Mouse (Mus musculus): Measurements from ENCODE around the gene Agpat2. TPM values are rescaled to one million over a fixed set of nuclear protein-coding genes. Genes with fewer than 3 reads are reported as not detected.

Agpat2 gene
- total and polyA plus RNA-seq, 2 experiments from 2014 or later: 8.2 to 13.9 TPM

DNA sequence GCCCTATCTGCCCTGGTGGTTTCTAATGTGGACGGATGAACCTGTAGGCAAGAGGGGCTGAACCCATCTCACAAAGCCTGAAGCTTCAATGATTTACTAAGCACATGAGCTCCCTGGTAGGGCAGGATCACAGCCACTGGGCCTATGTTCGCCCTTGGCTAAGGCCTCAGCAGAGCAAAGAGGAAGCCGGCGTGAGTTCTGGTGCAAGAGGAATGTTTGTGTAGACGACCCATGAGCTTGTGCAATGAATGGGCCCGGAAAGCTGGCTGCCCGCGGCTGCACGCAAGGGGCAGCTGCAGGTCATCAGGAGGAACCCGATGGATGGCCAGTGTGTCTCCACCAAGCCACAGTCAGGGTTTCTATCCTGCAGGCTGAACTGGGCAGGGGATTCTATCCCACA is 54.4 kb downstream of the Agpat2 start:
- Histone ChIP-seq H3K9me3 (ENCODE audit: low read length) (no peaks in the 10 kb centered on the region), H3K27ac (no peak overlapping the region), H3K27me3 (ENCODE audit: insufficient read depth, low read length) (no peaks in the 10 kb centered on the region), H3K36me3 (ENCODE audit: insufficient read depth, low read length) (no peaks in the 10 kb centered on the region), H3K4me2 (ENCODE audit: low read depth, low read length) (no peak overlapping the region), H3K4me3 (ENCODE audit: low read length) (no peak overlapping the region), H3K9ac (replicated peaks; ENCODE audit: low read length) (no peak overlapping the region), H3K4me1 (ENCODE audit: insufficient read depth, low read length) (peaks cover 14% of the 10 kb centered on the region; the same call in 1 of the 2 replicates)
- DNase-seq (ENCODE audit: low spot score): no peak
- WGBS: 82% methylated on average over 10 of the region's 10 CpGs
- no peak for TF ChIP-seq CTCF (IDR thresholded peaks at IDR 0.05; ENCODE audit: low read depth)
- ATAC-seq: no peak

DNA sequence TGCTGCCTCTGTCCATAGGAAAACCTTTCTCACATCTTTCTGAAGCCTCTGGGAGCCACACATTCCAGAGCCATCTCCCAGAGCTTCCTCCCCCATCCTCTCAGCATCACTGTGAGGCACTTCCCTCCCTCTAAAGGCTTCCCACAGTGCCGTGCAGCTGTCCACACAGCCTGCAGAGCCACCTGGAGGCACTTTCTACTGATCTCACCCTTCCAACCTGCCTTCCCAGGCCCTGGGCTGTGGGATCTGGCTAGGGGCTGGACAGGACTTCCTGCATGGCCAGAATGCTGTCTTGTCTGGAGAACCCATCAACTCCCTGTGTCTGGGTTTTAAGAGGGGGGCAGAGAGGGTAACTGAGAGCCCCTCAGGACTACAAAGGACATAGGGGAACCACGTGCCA is 56.7 kb downstream of the Agpat2 start:
- peak; percentile 59 for TF ChIP-seq CTCF (IDR thresholded peaks at IDR 0.05; ENCODE audit: low read depth)
- H3K9ac ChIP-seq (replicated peaks; ENCODE audit: low read length): no peak overlapping the region
- no peak overlapping the region for H3K4me2 ChIP-seq (ENCODE audit: low read depth, low read length)
- 23% methylated on average over 2 of the region's 2 CpGs for WGBS
- no peaks in the 10 kb centered on the region for H3K9me3 ChIP-seq (ENCODE audit: low read length)
- H3K36me3 ChIP-seq (ENCODE audit: insufficient read depth, low read length): no peaks in the 10 kb centered on the region
- no peak overlapping the region for H3K27ac ChIP-seq
- DNase-seq (ENCODE audit: low spot score): peak; percentile 42
- H3K27me3 ChIP-seq (ENCODE audit: insufficient read depth, low read length): no peaks in the 10 kb centered on the region
- no peak overlapping the region for H3K4me3 ChIP-seq (ENCODE audit: low read length)
- ATAC-seq: peak; percentile 38
- peaks cover 14% of the 10 kb centered on the region; the same call in 1 of the 2 replicates for H3K4me1 ChIP-seq (ENCODE audit: insufficient read depth, low read length)

DNA sequence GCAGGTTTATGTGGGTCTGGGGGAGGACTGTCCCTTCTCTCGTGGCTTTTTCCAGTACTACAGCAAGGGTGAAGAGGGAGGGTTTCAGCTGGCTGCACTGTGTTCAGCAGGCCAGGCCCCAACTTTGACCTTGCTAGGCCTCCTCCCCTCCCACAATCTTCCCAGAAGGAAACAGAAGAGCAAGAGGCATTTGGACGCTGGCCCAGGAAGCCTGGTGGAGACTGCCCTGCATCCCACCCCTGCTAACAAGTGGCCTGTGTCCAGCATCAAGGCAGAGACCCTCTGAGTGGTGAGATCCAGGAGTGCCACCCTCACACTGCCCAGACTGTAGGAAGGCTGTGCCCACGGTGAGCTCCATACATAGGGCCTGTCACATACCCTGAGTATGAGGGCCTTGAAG is 60.0 kb downstream of the Agpat2 start:
- TF ChIP-seq CTCF (IDR thresholded peaks at IDR 0.05; ENCODE audit: low read depth): no peak
- peak; percentile 25 for DNase-seq (ENCODE audit: low spot score)
- H3K4me3 ChIP-seq (ENCODE audit: low read length): no peak overlapping the region
- no peaks in the 10 kb centered on the region for H3K9me3 ChIP-seq (ENCODE audit: low read length)
- no peak overlapping the region for H3K27ac ChIP-seq
- H3K4me2 ChIP-seq (ENCODE audit: low read depth, low read length): no peak overlapping the region
- no peaks in the 10 kb centered on the region for H3K36me3 ChIP-seq (ENCODE audit: insufficient read depth, low read length)
- no peaks in the 10 kb centered on the region for H3K27me3 ChIP-seq (ENCODE audit: insufficient read depth, low read length)
- ATAC-seq: no peak; the same call in 1 of the 2 replicates
- WGBS: 60% methylated on average over 3 of the region's 3 CpGs
- peaks cover 14% of the 10 kb centered on the region for H3K4me1 ChIP-seq (ENCODE audit: insufficient read depth, low read length)
- H3K9ac ChIP-seq (replicated peaks; ENCODE audit: low read length): no peak overlapping the region

DNA sequence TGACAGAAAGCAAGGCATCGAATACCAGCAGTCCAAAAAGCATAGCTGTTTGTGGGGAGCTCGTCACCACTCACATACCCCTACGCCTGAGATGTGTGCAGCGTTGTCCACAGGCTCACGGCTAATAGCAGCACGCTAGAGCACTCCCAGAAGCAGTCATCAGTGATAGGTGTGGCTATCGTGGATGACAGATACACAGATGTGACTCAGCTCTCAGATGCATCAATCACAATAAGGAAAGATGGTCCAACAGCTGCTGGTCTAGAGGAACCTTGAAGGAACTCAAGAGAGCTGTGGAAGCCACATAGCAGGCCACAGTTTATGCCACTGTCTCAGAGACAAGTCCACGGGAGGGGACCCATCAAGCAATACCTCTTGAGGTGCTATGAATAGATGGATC is 60.4 kb downstream of the Agpat2 start:
- TF ChIP-seq CTCF (IDR thresholded peaks at IDR 0.05; ENCODE audit: low read depth): no peak
- DNase-seq (ENCODE audit: low spot score) (no peak), ATAC-seq (no peak)
- Histone ChIP-seq H3K27me3 (ENCODE audit: insufficient read depth, low read length) (no peaks in the 10 kb centered on the region), H3K27ac (no peak overlapping the region), H3K4me1 (ENCODE audit: insufficient read depth, low read length) (peaks cover 14% of the 10 kb centered on the region), H3K4me3 (ENCODE audit: low read length) (no peak overlapping the region), H3K9me3 (ENCODE audit: low read length) (no peaks in the 10 kb centered on the region), H3K9ac (replicated peaks; ENCODE audit: low read length) (no peak overlapping the region), H3K36me3 (ENCODE audit: insufficient read depth, low read length) (no peaks in the 10 kb centered on the region), H3K4me2 (ENCODE audit: low read depth, low read length) (no peak overlapping the region)
- 89% methylated on average over 8 of the region's 8 CpGs for WGBS

DNA sequence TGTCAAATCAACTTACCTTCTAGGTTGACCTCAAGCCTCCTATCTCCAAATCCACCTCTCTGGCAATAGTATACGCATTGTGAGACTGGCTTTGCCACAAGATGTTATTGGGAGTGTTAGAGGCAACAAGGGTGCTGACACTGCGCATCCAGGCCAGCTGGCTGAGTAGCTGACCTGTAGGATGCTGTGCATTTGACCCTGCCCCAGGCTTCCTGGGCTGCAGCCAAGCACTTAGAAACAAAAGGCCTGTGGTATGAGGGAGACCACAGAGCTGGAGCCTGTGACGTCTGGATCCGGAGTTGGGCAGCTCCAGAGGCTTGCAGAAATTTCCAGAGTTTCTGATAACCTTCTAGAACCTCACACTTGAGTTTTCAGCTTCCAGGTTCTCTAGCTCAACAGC is 61.1 kb downstream of the Agpat2 start:
- no peak for DNase-seq (ENCODE audit: low spot score)
- Histone ChIP-seq H3K36me3 (ENCODE audit: insufficient read depth, low read length) (no peaks in the 10 kb centered on the region), H3K27me3 (ENCODE audit: insufficient read depth, low read length) (no peaks in the 10 kb centered on the region), H3K4me1 (ENCODE audit: insufficient read depth, low read length) (peaks cover 14% of the 10 kb centered on the region), H3K9me3 (ENCODE audit: low read length) (no peaks in the 10 kb centered on the region), H3K4me2 (ENCODE audit: low read depth, low read length) (no peak overlapping the region), H3K9ac (replicated peaks; ENCODE audit: low read length) (no peak overlapping the region), H3K4me3 (ENCODE audit: low read length) (no peak overlapping the region), H3K27ac (no peak overlapping the region)
- no peak for ATAC-seq
- TF ChIP-seq CTCF (IDR thresholded peaks at IDR 0.05; ENCODE audit: low read depth): no peak
- WGBS: 49% methylated on average over 4 of the region's 4 CpGs

MicroRNA genes within 50 kb of the gene (microRNA counts, 519-probe panel; counts per million panel counts)
- microRNA mmu-miR-126-3p (6,461 counts per million, percentile 97 among the panel's probes with 10 or more counts), microRNA mmu-miR-126-5p (3,155 counts per million, percentile 52 among the panel's probes with 10 or more counts)

Small RNA genes within 50 kb of the gene (microRNA-seq; reads per million reads assigned to microRNA genes)
- gene Mir126a: 0.18 to 0.72 reads per million in 2 experiments
- gene Mir126b: 0 reads per million in 2 experiments

Other genes with a start within 250 kb of the Agpat2 start
- gene Card9, start 243.5 kb downstream of the Agpat2 start, total RNA-seq (2014; rRNA removed): 2.0 and 24.2 TPM in 2 replicates
- gene Card9, start 243.5 kb downstream of the Agpat2 start, polyA plus RNA-seq (2015; fragmentation: Nextera tagmentation; extraction: Ambion mirVana): 1.5 and 1.6 TPM in 2 replicates
- 44.7 and 56.4 TPM in 2 replicates for gene Snapc4, start 223.8 kb downstream of the Agpat2 start, total RNA-seq (2014; rRNA removed)
- gene Snapc4, start 223.8 kb downstream of the Agpat2 start, polyA plus RNA-seq (2015; fragmentation: Nextera tagmentation; extraction: Ambion mirVana): 25.6 and 26.1 TPM in 2 replicates
- gene Entr1, start 215.1 kb downstream of the Agpat2 start, total RNA-seq (2014; rRNA removed): 115 and 135 TPM in 2 replicates
- gene Entr1, start 215.1 kb downstream of the Agpat2 start, polyA plus RNA-seq (2015; fragmentation: Nextera tagmentation; extraction: Ambion mirVana): 133 and 138 TPM in 2 replicates
- 58.7 and 68.5 TPM in 2 replicates for gene Pmpca, start 215.1 kb downstream of the Agpat2 start, total RNA-seq (2014; rRNA removed)
- gene Pmpca, start 215.1 kb downstream of the Agpat2 start, polyA plus RNA-seq (2015; fragmentation: Nextera tagmentation; extraction: Ambion mirVana): 94.9 and 95.8 TPM in 2 replicates
- gene Inpp5e, start 195.2 kb downstream of the Agpat2 start, total RNA-seq (2014; rRNA removed): 30.2 and 40.6 TPM in 2 replicates
- gene Inpp5e, start 195.2 kb downstream of the Agpat2 start, polyA plus RNA-seq (2015; fragmentation: Nextera tagmentation; extraction: Ambion mirVana): 16.3 and 17.3 TPM in 2 replicates
- 60.9 and 89.2 TPM in 2 replicates for gene Sec16a, start 159.2 kb downstream of the Agpat2 start, total RNA-seq (2014; rRNA removed)
- 9.9 and 10.5 TPM in 2 replicates for gene Sec16a, start 159.2 kb downstream of the Agpat2 start, polyA plus RNA-seq (2015; fragmentation: Nextera tagmentation; extraction: Ambion mirVana)
- 75.2 and 75.9 TPM in 2 replicates for gene Notch1, start 87.8 kb downstream of the Agpat2 start, total RNA-seq (2014; rRNA removed)
- gene Notch1, start 87.8 kb downstream of the Agpat2 start, polyA plus RNA-seq (2015; fragmentation: Nextera tagmentation; extraction: Ambion mirVana): 9.2 and 10.0 TPM in 2 replicates
- 70.4 and 79.5 TPM in 2 replicates for gene Egfl7, start 24.4 kb downstream of the Agpat2 start, total RNA-seq (2014; rRNA removed)
- gene Egfl7, start 24.4 kb downstream of the Agpat2 start, polyA plus RNA-seq (2015; fragmentation: Nextera tagmentation; extraction: Ambion mirVana): 74.8 and 76.5 TPM in 2 replicates
- gene Gm20532, start 17.8 kb downstream of the Agpat2 start, total RNA-seq (2014; rRNA removed): not detected in 2 replicates
- not detected in 2 replicates for gene Gm20532, start 17.8 kb downstream of the Agpat2 start, polyA plus RNA-seq (2015; fragmentation: Nextera tagmentation; extraction: Ambion mirVana)
- 289 and 302 TPM in 2 replicates for gene Fam69b, start 24.0 kb upstream of the Agpat2 start, total RNA-seq (2014; rRNA removed)
- 129 and 142 TPM in 2 replicates for gene Fam69b, start 24.0 kb upstream of the Agpat2 start, polyA plus RNA-seq (2015; fragmentation: Nextera tagmentation; extraction: Ambion mirVana)
- not detected in 2 replicates for gene Lcn4, start 66.9 kb upstream of the Agpat2 start, total RNA-seq (2014; rRNA removed)
- gene Lcn4, start 66.9 kb upstream of the Agpat2 start, polyA plus RNA-seq (2015; fragmentation: Nextera tagmentation; extraction: Ambion mirVana): not detected in 2 replicates

Data from hindbrain, postnatal 0 days (tissue).